Mouse (Mus musculus) spleen, adult 2 months (tissue): Measurements from ENCODE around the gene Fam118a. TPM values are rescaled to one million over a fixed set of nuclear protein-coding genes. Genes with fewer than 3 reads are reported as not detected.
A peak's percentile ranks its signal among the peaks of the same experiment; 100 is the strongest.

Experiments used
- DNase-seq, 2 experiments: peaks; one replicate each; pipeline versions ENCODE4 v3.0.0 to v3.0.0-alpha.2; 2012 to 2021; ENCODE audit warnings: low spot score in 2 of 2, low read depth in 1 of 2
- H3K27ac ChIP-seq: fragments of 200-500 bp; 2 replicates; pipeline ENCODE4 v1.5.1; 2012; ENCODE audit warnings: low read length, inconsistent platforms; ENCODE audit not compliant: insufficient read depth
- H3K27me3 ChIP-seq: fragments of 200-500 bp; 2 replicates; pipeline ENCODE4 v1.6.1; 2012; ENCODE audit warnings: mild to moderate bottlenecking, moderate library complexity, low read length, inconsistent platforms; ENCODE audit not compliant: control insufficient read depth, insufficient read depth
- H3K36me3 ChIP-seq: fragments of 200-500 bp; 2 replicates; pipeline ENCODE4 v1.6.1; 2012; ENCODE audit warnings: mild to moderate bottlenecking, low read length, inconsistent platforms; ENCODE audit not compliant: control insufficient read depth, insufficient read depth
- H3K4me1 ChIP-seq: fragments of 200-500 bp; 2 replicates; pipeline ENCODE4 v1.6.1; 2011; ENCODE audit warnings: inconsistent platforms; ENCODE audit not compliant: control insufficient read depth, insufficient read depth, insufficient read length
- H3K4me3 ChIP-seq: fragments of 200-500 bp; 2 replicates; pipeline ENCODE4 v1.5.1; 2011; ENCODE audit warnings: mild to moderate bottlenecking, inconsistent platforms; ENCODE audit not compliant: insufficient read depth, insufficient read length; ENCODE audit errors: extremely low read depth
- CTCF ChIP-seq: fragments of 200-500 bp; IDR thresholded peaks from 2 replicates; pipeline ENCODE4 v1.5.1; 2011; ENCODE audit warnings: mild to moderate bottlenecking, inconsistent platforms; ENCODE audit not compliant: insufficient read depth, insufficient read length, insufficient replicate concordance; ENCODE audit errors: extremely low read depth
- POLR2A ChIP-seq: fragments of 200-500 bp; IDR thresholded peaks from 2 replicates; pipeline ENCODE4 v1.6.1; 2011; ENCODE audit warnings: low read depth, low read length, inconsistent platforms
- WGBS: fragments of 180-500 bp; shearing (Covaris S2); methylation state at CpG from one replicate; pipeline ENCODE4 v1.1.7; 2018; 5-methylcytosine and 5-hydroxymethylcytosine counted together
- polyA plus RNA-seq: library from polyadenylated mRNA; depleted of rRNA; stranded (reverse); fragments of >200 nt; gene quantifications from 2 replicates; pipeline ENCODE4 v1.2.3, GENCODE M21; 2012; rRNA removed

Fam118a gene
- polyA plus RNA-seq, 1 experiment = 4.0 TPM

GRCm38 (mm10) chr15:85070561-85070960 is 41.8 kb downstream of the Fam118a start:
- no peak overlapping the region for H3K27ac ChIP-seq
- no peaks in the 10 kb centered on the region for H3K36me3 ChIP-seq
- no peak for TF ChIP-seq POLR2A
- TF ChIP-seq CTCF = no peak
- H3K4me1 ChIP-seq = no peaks in the 10 kb centered on the region
- no peak overlapping the region for H3K4me3 ChIP-seq
- peak; percentile 21 to 28 for DNase-seq
- 20% methylated on average over 2 of the region's 2 CpGs for WGBS
- H3K27me3 ChIP-seq = no peaks in the 10 kb centered on the region

DNA sequence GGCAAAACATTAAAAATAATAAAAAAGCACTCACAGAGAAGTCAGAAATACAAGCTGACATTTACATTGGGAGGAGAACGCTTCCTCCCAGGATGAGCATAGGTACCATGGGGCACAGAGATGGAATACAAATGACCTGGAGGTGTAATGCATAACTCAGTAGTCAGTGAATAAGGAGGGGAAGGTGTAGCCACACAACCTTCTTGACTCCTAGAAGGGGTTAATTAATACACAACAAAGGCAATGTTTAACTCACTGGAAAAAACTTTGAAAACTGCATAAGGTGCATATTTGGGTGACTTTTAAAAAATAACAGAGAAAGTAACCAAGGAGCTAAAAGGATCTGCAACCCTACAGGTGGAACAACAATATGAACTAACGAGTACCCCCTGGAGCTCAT is 43.9 kb downstream of the Fam118a start:
- DNase-seq = no peak

GRCm38 (mm10) chr15:85085641-85086040 is 56.9 kb downstream of the Fam118a start:
- H3K27me3 ChIP-seq = no peaks in the 10 kb centered on the region
- no peaks in the 10 kb centered on the region for H3K36me3 ChIP-seq
- no peak overlapping the region for H3K27ac ChIP-seq
- 74% methylated on average over 1 of the region's 1 CpGs for WGBS
- H3K4me1 ChIP-seq = no peaks in the 10 kb centered on the region
- no peak for DNase-seq
- H3K4me3 ChIP-seq = no peak overlapping the region
- TF ChIP-seq CTCF = no peak
- TF ChIP-seq POLR2A = no peak

More for the DNA sequence above, 43.9 kb downstream of the Fam118a start:
- H3K27me3 ChIP-seq = no peaks in the 10 kb centered on the region
- H3K4me3 ChIP-seq = no peak overlapping the region
- no peaks in the 10 kb centered on the region for H3K4me1 ChIP-seq
- H3K36me3 ChIP-seq = no peaks in the 10 kb centered on the region
- WGBS = 90% methylated on average over 2 of the region's 2 CpGs
- TF ChIP-seq CTCF (no peak), POLR2A (no peak)
- H3K27ac ChIP-seq = no peak overlapping the region

Other genes with a start within 250 kb of the Fam118a start
- gene Phf21b, start 172.9 kb upstream of the Fam118a start, polyA plus RNA-seq = 2.1 TPM in 2 replicates
- gene Gm29666, start 108.9 kb upstream of the Fam118a start, polyA plus RNA-seq = 0.21 and 0.25 TPM in 2 replicates
- gene Nup50, start 105.5 kb upstream of the Fam118a start, polyA plus RNA-seq = 6.4 and 7.1 TPM in 2 replicates
- gene 5031439G07Rik, start 40.4 kb upstream of the Fam118a start, polyA plus RNA-seq = 27.1 and 32.8 TPM in 2 replicates
- gene Upk3a, start 11.8 kb upstream of the Fam118a start, polyA plus RNA-seq = not detected in 2 replicates
- gene Smc1b, start 103.0 kb downstream of the Fam118a start, polyA plus RNA-seq = 0.08 and 0.23 TPM in 2 replicates
- gene Ribc2, start 103.1 kb downstream of the Fam118a start, polyA plus RNA-seq = 0.08 TPM in 1 of 2 replicates, not detected in the other
- 5.5 and 5.6 TPM in 2 replicates for gene Fbln1, start 177.0 kb downstream of the Fam118a start, polyA plus RNA-seq